Mouse (Mus musculus) c-Kit-positive CD71-negative TER-119-negative erythroid progenitor cells, embryonic 14.5 days (primary cell): ENCODE measurements around the gene Spock1.

ENCODE experiments used
- DNase-seq: peaks from one replicate; pipeline ENCODE4 v3.0.0-alpha.2; 2013; ENCODE audit warnings: low read depth

Spock1 gene

GRCm38 (mm10) chr13:57858491-57858890 lies 49.6 kb downstream of the Spock1 start:
- DNase-seq = no peak

- no peak for DNase-seq
These were observed 51.1 kb downstream of the Spock1 start for GRCm38 (mm10) chr13:57857016-57857415.

GRCm38 (mm10) chr13:57856311-57856853 lies 51.8 kb downstream of the Spock1 start:
- no peak for DNase-seq

GRCm38 (mm10) chr13:57855766-57856165 lies 52.4 kb downstream of the Spock1 start:
- no peak for DNase-seq

GRCm38 (mm10) chr13:57854416-57854815 lies 53.7 kb downstream of the Spock1 start:
- DNase-seq = no peak

- no peak for DNase-seq
These were observed 54.5 kb downstream of the Spock1 start for GRCm38 (mm10) chr13:57853621-57854020.

GRCm38 (mm10) chr13:57853156-57853555 lies 55.0 kb downstream of the Spock1 start:
- no peak for DNase-seq

- DNase-seq = no peak
These were observed 59.2 kb downstream of the Spock1 start for GRCm38 (mm10) chr13:57848931-57849330.

GRCm38 (mm10) chr13:57847101-57847500 lies 61.0 kb downstream of the Spock1 start:
- no peak for DNase-seq

- no peak for DNase-seq
These were observed 61.7 kb downstream of the Spock1 start for GRCm38 (mm10) chr13:57846468-57846867.

GRCm38 (mm10) chr13:57841141-57841848 lies 66.8 kb downstream of the Spock1 start:
- no peak for DNase-seq

GRCm38 (mm10) chr13:57837691-57838437 lies 70.3 kb downstream of the Spock1 start:
- no peak for DNase-seq

GRCm38 (mm10) chr13:57831374-57832163 lies 76.6 kb downstream of the Spock1 start:
- DNase-seq = no peak

GRCm38 (mm10) chr13:57830896-57831295 lies 77.2 kb downstream of the Spock1 start:
- DNase-seq = no peak

GRCm38 (mm10) chr13:57830091-57830490 lies 78.0 kb downstream of the Spock1 start:
- DNase-seq = no peak

- DNase-seq = no peak
These were observed 91.9 kb downstream of the Spock1 start for GRCm38 (mm10) chr13:57816276-57816675.

GRCm38 (mm10) chr13:57812643-57813042 lies 95.5 kb downstream of the Spock1 start:
- no peak for DNase-seq

GRCm38 (mm10) chr13:57811253-57811652 lies 96.9 kb downstream of the Spock1 start:
- DNase-seq = no peak

GRCm38 (mm10) chr13:57810816-57811215 lies 97.3 kb downstream of the Spock1 start:
- DNase-seq = no peak

GRCm38 (mm10) chr13:57810083-57810482 lies 98.0 kb downstream of the Spock1 start:
- DNase-seq = no peak

- DNase-seq = no peak
These were observed 98.5 kb downstream of the Spock1 start for GRCm38 (mm10) chr13:57809603-57810002.

GRCm38 (mm10) chr13:57806816-57807215 lies 101.3 kb downstream of the Spock1 start:
- DNase-seq = no peak
